Mouse (Mus musculus): ENCODE measurements around the gene Ctbp2. TPM values are rescaled to one million over a fixed set of nuclear protein-coding genes. Genes with fewer than 3 reads are reported as not detected.
"Not testable (repeated sequence)": the region's sequence is repeated elsewhere in the genome, so short reads cannot be mapped to it uniquely, and the experiment has no call there.

Ctbp2 gene
- polyA plus RNA-seq, 1 experiment from 2014 or later, result 75.4 TPM

GRCm38 (mm10) chr7:133112351-133112831 lies 11.8 kb downstream of the Ctbp2 start:
- H3K4me3 ChIP-seq (ENCODE audit: low read length), result no peak overlapping the region
- 0 out of 2 replicates have a peak, but pooled peaks have one; percentile 42 for ATAC-seq (ENCODE audit: low read depth)
- 22% methylated on average over 6 of the region's 6 CpGs for WGBS
- H3K4me1 ChIP-seq (replicated peaks; ENCODE audit: control insufficient read depth, insufficient read depth, low read length), result peaks cover 62% of the 10 kb centered on the region
- no peaks in the 10 kb centered on the region for H3K9me3 ChIP-seq (ENCODE audit: control insufficient read depth, low read length)
- H3K27me3 ChIP-seq (ENCODE audit: control insufficient read depth, insufficient read depth, low read depth, low read length), result no peaks in the 10 kb centered on the region
- no peaks in the 10 kb centered on the region; the same call in 1 of the 2 replicates for H3K36me3 ChIP-seq (ENCODE audit: control insufficient read depth, insufficient read depth, low read length)
- H3K4me2 ChIP-seq (ENCODE audit: low read depth, low read length), result no peak overlapping the region
- no peak overlapping the region for H3K9ac ChIP-seq (ENCODE audit: low read length)
- H3K27ac ChIP-seq (ENCODE audit: low read length), result peak overlapping the region; percentile 78

GRCm38 (mm10) chr7:133109442-133109841 lies 14.7 kb downstream of the Ctbp2 start:
- ATAC-seq (ENCODE audit: low read depth), result no peak
- no peaks in the 10 kb centered on the region for H3K36me3 ChIP-seq (ENCODE audit: control insufficient read depth, insufficient read depth, low read length)
- H3K4me3 ChIP-seq (ENCODE audit: low read length), result no peak overlapping the region
- peaks cover 34% of the 10 kb centered on the region for H3K4me1 ChIP-seq (replicated peaks; ENCODE audit: control insufficient read depth, insufficient read depth, low read length)
- no peak overlapping the region for H3K9ac ChIP-seq (ENCODE audit: low read length)
- 90% methylated on average over 4 of the region's 4 CpGs for WGBS
- no peaks in the 10 kb centered on the region for H3K27me3 ChIP-seq (ENCODE audit: control insufficient read depth, insufficient read depth, low read depth, low read length)
- no peak overlapping the region for H3K4me2 ChIP-seq (ENCODE audit: low read depth, low read length)
- no peaks in the 10 kb centered on the region for H3K9me3 ChIP-seq (ENCODE audit: control insufficient read depth, low read length)
- H3K27ac ChIP-seq (ENCODE audit: low read length), result no peak overlapping the region

GRCm38 (mm10) chr7:133108695-133109094 lies 15.5 kb downstream of the Ctbp2 start:
- peaks cover 27% of the 10 kb centered on the region for H3K4me1 ChIP-seq (replicated peaks; ENCODE audit: control insufficient read depth, insufficient read depth, low read length)
- H3K9me3 ChIP-seq (ENCODE audit: control insufficient read depth, low read length), result no peaks in the 10 kb centered on the region
- no peak for ATAC-seq (ENCODE audit: low read depth)

GRCm38 (mm10) chr7:133102578-133102977 lies 21.6 kb downstream of the Ctbp2 start:
- Histone ChIP-seq H3K4me3 (ENCODE audit: low read length) (no peak overlapping the region), H3K27me3 (ENCODE audit: control insufficient read depth, insufficient read depth, low read depth, low read length) (no peaks in the 10 kb centered on the region), H3K4me1 (replicated peaks; ENCODE audit: control insufficient read depth, insufficient read depth, low read length) (peaks cover 34% of the 10 kb centered on the region), H3K9me3 (ENCODE audit: control insufficient read depth, low read length) (no peaks in the 10 kb centered on the region), H3K4me2 (ENCODE audit: low read depth, low read length) (no peak overlapping the region), H3K36me3 (ENCODE audit: control insufficient read depth, insufficient read depth, low read length) (no peaks in the 10 kb centered on the region), H3K9ac (ENCODE audit: low read length) (no peak overlapping the region; the same call in 1 of the 2 replicates), H3K27ac (ENCODE audit: low read length) (no peak overlapping the region)
- WGBS, result 43% methylated on average over 3 of the region's 3 CpGs
- ATAC-seq (ENCODE audit: low read depth), result no peak

More at GRCm38 (mm10) chr7:133108695-133109094, 15.5 kb downstream of the Ctbp2 start:
- H3K27ac ChIP-seq (ENCODE audit: low read length), result no peak overlapping the region
- H3K4me2 ChIP-seq (ENCODE audit: low read depth, low read length), result no peak overlapping the region
- H3K9ac ChIP-seq (ENCODE audit: low read length), result no peak overlapping the region
- WGBS, result 71% methylated on average over 2 of the region's 2 CpGs
- H3K27me3 ChIP-seq (ENCODE audit: control insufficient read depth, insufficient read depth, low read depth, low read length), result no peaks in the 10 kb centered on the region
- H3K4me3 ChIP-seq (ENCODE audit: low read length), result no peak overlapping the region
- no peaks in the 10 kb centered on the region for H3K36me3 ChIP-seq (ENCODE audit: control insufficient read depth, insufficient read depth, low read length)

- Histone ChIP-seq H3K9ac (ENCODE audit: low read length) (no peak overlapping the region), H3K4me3 (ENCODE audit: low read length) (no peak overlapping the region), H3K27me3 (ENCODE audit: control insufficient read depth, insufficient read depth, low read depth, low read length) (no peaks in the 10 kb centered on the region), H3K27ac (ENCODE audit: low read length) (no peak overlapping the region), H3K4me1 (replicated peaks; ENCODE audit: control insufficient read depth, insufficient read depth, low read length) (peaks cover 34% of the 10 kb centered on the region), H3K4me2 (ENCODE audit: low read depth, low read length) (no peak overlapping the region), H3K9me3 (ENCODE audit: control insufficient read depth, low read length) (no peaks in the 10 kb centered on the region), H3K36me3 (ENCODE audit: control insufficient read depth, insufficient read depth, low read length) (no peaks in the 10 kb centered on the region)
- WGBS, result 83% methylated on average over 6 of the region's 6 CpGs
- no peak for ATAC-seq (ENCODE audit: low read depth)
These were observed 23.1 kb downstream of the Ctbp2 start for GRCm38 (mm10) chr7:133101070-133101469.

GRCm38 (mm10) chr7:133100178-133100577 lies 24.0 kb downstream of the Ctbp2 start:
- Histone ChIP-seq H3K4me1 (replicated peaks; ENCODE audit: control insufficient read depth, insufficient read depth, low read length) (peaks cover 34% of the 10 kb centered on the region), H3K9me3 (ENCODE audit: control insufficient read depth, low read length) (no peaks in the 10 kb centered on the region), H3K9ac (ENCODE audit: low read length) (no peak overlapping the region), H3K27me3 (ENCODE audit: control insufficient read depth, insufficient read depth, low read depth, low read length) (no peaks in the 10 kb centered on the region), H3K27ac (ENCODE audit: low read length) (0 out of 2 replicates have a peak overlapping the region, but pooled peaks have one; percentile 43), H3K36me3 (ENCODE audit: control insufficient read depth, insufficient read depth, low read length) (no peaks in the 10 kb centered on the region), H3K4me3 (ENCODE audit: low read length) (no peak overlapping the region), H3K4me2 (ENCODE audit: low read depth, low read length) (no peak overlapping the region)
- WGBS, result 73% methylated on average over 6 of the region's 6 CpGs
- ATAC-seq (ENCODE audit: low read depth), result no peak

GRCm38 (mm10) chr7:133099266-133099665 lies 24.9 kb downstream of the Ctbp2 start:
- ATAC-seq (ENCODE audit: low read depth), result peak; percentile 74
- 33% methylated on average over 4 of the region's 4 CpGs for WGBS
- Histone ChIP-seq H3K27ac (ENCODE audit: low read length) (peak overlapping the region; percentile 68), H3K9me3 (ENCODE audit: control insufficient read depth, low read length) (no peaks in the 10 kb centered on the region), H3K4me1 (replicated peaks; ENCODE audit: control insufficient read depth, insufficient read depth, low read length) (peaks cover 34% of the 10 kb centered on the region), H3K36me3 (ENCODE audit: control insufficient read depth, insufficient read depth, low read length) (no peaks in the 10 kb centered on the region), H3K9ac (ENCODE audit: low read length) (no peak overlapping the region), H3K27me3 (ENCODE audit: control insufficient read depth, insufficient read depth, low read depth, low read length) (no peaks in the 10 kb centered on the region), H3K4me3 (ENCODE audit: low read length) (no peak overlapping the region), H3K4me2 (ENCODE audit: low read depth, low read length) (peak overlapping the region; percentile 26; the same call in 1 of the 2 replicates)

- WGBS, result 79% methylated on average over 12 of the region's 12 CpGs
- Histone ChIP-seq H3K4me2 (ENCODE audit: low read depth, low read length) (no peak overlapping the region), H3K4me3 (ENCODE audit: low read length) (no peak overlapping the region), H3K9ac (ENCODE audit: low read length) (no peak overlapping the region), H3K27me3 (ENCODE audit: control insufficient read depth, insufficient read depth, low read depth, low read length) (no peaks in the 10 kb centered on the region), H3K27ac (ENCODE audit: low read length) (no peak overlapping the region), H3K9me3 (ENCODE audit: control insufficient read depth, low read length) (no peaks in the 10 kb centered on the region), H3K36me3 (ENCODE audit: control insufficient read depth, insufficient read depth, low read length) (no peaks in the 10 kb centered on the region), H3K4me1 (replicated peaks; ENCODE audit: control insufficient read depth, insufficient read depth, low read length) (peaks cover 30% of the 10 kb centered on the region)
- no peak for ATAC-seq (ENCODE audit: low read depth)
These were observed 25.9 kb downstream of the Ctbp2 start for GRCm38 (mm10) chr7:133098118-133098793.

GRCm38 (mm10) chr7:133095610-133096009 lies 28.5 kb downstream of the Ctbp2 start:
- H3K27ac ChIP-seq (ENCODE audit: low read length); H3K36me3 ChIP-seq (ENCODE audit: control insufficient read depth, insufficient read depth, low read length); ATAC-seq (ENCODE audit: low read depth); H3K9ac ChIP-seq (ENCODE audit: low read length); H3K9me3 ChIP-seq (ENCODE audit: control insufficient read depth, low read length); H3K27me3 ChIP-seq (ENCODE audit: control insufficient read depth, insufficient read depth, low read depth, low read length); H3K4me2 ChIP-seq (ENCODE audit: low read depth, low read length); H3K4me3 ChIP-seq (ENCODE audit: low read length): not testable (repeated sequence)
- 84% methylated on average over 7 of the region's 7 CpGs for WGBS
- peaks cover 21% of the 10 kb centered on the region for H3K4me1 ChIP-seq (replicated peaks; ENCODE audit: control insufficient read depth, insufficient read depth, low read length)

All from lung, embryonic 16.5 days (tissue).